Mouse (Mus musculus): ENCODE measurements around the gene Hpse2. TPM values are rescaled to one million over a fixed set of nuclear protein-coding genes. Genes with fewer than 3 reads are reported as not detected.
"Not testable (repeated sequence)": the region's sequence is repeated elsewhere in the genome, so short reads cannot be mapped to it uniquely, and the experiment has no call there.

Gene Hpse2
- total RNA-seq (2021): not detected in 2 replicates
- long read RNA-seq: 0 reads

- DNase-seq: no peak
Observed at GRCm38 (mm10) chr19:43388017-43388904, at the start of gene Hpse2. Gene Hpse2 (minus strand): TSS chr19:43388355.

- no peak for DNase-seq
Observed at GRCm38 (mm10) chr19:43427446-43428224, 39.5 kb upstream of the Hpse2 start.

DNA sequence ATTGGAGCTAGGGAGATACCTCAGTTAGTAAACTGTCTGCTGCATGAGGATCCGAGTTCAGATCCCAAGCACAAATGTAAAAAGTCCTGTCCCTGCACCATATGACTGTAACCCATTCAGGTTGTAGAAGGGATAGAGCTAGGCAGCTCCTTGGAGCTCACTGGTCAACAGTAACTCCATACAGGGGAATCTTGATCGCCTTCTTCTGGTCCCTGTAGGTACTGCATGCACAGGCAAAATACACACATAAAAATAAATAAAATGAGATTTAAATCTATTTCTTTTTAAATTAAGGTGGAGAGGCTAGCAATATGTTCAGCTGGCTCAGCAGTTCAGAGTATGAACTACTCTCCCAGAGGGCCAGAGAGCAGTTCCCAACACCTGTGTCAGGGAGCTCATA lies 35.9 kb upstream of the Hpse2 start:
- no peak for DNase-seq

DNA sequence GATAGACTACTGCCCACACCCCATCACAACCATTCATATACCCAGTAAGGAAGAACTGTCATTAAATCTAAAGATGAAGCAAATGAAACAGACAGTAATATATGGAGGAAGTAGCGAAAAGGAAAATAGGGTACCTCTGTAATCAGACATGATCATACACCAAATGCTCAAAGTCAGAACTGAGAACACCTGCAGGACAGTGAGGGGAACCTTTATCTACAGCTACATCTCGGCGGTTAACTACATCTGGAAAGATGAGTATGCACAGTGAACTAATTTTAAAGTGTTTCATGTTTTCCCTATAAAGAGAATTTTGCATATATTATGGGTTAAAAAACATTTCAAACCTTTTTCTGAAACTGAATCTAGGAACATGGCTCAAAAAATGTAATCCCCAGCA lies 32.4 kb upstream of the Hpse2 start:
- DNase-seq: no peak

DNA sequence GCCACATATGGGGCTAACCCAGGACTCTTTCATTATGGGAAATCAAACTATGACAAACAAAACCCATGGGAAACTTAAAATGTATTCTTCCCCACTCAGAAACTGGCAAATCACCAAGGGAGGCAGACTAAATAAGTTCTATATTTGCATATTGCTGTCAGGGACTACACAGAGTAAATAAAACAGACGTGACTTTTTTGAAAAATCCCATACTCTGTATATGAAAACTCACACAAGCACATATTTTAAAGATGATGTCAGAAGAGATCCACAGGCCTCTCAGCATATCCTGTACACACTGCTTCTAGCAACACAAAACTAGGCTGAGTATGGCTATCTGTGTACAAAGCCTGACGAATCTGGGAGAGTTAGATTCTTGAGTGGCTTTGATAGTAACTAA lies 27.4 kb upstream of the Hpse2 start:
- no peak for DNase-seq

DNA sequence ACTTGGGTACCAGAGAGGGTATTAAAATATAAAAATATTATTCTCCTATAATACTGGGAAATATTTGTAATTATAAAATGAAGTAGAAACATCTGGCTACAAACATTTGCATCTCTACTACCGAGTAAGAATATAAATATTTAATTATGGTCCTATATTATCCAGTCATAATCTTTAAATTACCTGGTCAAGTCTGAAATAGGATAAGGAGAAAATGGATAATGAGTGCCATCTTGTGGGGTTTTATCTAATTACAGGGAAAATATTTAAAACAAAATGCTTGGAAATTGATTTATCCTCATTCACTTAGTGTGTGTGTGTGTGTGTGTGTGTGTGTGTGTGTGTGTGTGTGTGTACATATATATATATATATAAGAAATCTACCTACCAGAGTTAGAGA lies 19.0 kb upstream of the Hpse2 start:
- DNase-seq: no peak

GRCm38 (mm10) chr19:43396327-43396726 lies 8.2 kb upstream of the Hpse2 start:
- DNase-seq: no peak

DNA sequence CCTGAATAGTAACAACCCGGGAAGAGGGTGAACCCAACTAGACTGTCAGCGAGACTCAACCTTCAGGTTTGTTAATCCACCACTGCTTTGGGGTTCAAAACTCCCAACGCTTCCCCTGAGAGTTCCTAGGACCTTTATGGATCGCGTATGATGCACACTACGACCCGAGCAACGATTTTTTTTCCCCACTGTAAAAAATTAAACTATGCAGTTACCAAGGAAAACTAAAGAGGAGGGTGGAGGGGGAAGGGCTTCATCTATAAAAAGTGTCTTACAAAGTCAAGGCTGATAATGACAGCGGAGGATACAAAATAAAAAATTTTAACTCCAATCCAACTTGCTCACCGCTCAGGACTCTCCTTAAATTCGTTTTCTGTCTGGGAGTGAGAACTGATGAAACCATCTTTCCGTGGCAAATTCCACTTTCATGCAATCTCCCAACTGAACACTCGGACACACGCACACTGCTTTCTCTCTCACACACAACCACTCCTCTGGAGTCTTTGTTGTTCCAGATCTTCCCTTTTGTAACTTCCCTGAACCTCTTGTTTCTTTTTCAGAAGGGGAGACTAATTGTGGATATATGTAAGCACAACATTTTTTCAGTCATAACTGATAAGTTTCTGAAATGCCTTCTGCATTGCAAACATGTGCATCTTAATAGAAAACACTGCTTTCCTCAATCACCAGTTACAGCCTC lies 934 bp downstream of the Hpse2 start:
- no peak for DNase-seq

- peak; percentile 1 for DNase-seq
Observed at GRCm38 (mm10) chr19:43386041-43386952, 1.9 kb downstream of the Hpse2 start.

GRCm38 (mm10) chr19:43385451-43385850 lies 2.7 kb downstream of the Hpse2 start:
- DNase-seq: no peak

DNA sequence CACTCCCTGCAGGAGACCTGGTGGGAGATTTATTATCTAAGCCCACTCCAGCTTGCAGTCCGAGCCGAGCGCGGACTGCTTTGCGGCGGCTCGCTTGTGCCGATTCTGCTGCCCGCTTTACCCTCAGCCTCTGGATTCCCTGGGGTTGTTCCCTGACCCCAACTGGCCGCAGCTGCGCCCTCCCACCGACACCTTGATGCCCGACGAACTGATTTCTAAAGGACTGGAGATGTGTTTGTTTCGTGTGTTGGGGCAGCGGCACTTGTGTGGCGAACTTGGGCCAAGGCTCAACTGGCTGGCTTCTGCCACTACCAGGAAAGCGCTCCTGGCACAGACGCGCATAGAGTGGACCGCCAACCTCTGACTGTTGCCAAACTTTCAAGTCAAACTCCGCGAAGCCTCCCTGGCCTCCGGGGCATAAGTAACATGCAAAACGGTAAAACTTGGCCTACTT lies 3.1 kb downstream of the Hpse2 start:
- DNase-seq: peak; percentile 10

DNA sequence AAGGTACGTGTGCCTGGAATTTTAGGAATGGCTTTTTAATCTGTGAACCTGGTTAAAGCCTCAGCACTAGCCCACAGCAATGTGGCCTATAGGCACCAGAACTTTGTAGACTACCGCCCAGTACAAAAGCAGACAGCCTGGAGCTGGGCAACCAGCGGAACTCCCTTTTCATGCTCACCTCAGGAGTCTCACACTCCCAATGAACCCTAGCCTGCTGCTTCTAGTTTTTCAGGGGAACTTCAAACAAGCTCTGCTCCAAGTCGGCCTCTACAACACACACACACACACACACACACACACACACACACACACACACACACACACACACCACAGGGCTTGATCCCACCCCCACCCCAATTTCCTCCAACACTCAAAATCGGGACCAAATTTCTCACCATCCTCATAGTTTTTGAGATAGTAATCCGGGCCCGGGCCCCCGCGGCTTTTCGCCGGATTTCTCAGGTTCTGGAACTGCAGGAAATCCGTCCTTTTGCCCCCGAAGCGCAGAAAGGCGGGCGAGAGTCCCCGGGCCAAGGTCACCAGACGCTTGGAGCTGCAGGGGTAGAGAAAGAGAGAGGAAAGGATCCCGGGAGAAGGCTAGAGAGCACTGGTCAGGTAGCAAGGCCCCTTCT lies 3.7 kb downstream of the Hpse2 start:
- no peak for DNase-seq

DNA sequence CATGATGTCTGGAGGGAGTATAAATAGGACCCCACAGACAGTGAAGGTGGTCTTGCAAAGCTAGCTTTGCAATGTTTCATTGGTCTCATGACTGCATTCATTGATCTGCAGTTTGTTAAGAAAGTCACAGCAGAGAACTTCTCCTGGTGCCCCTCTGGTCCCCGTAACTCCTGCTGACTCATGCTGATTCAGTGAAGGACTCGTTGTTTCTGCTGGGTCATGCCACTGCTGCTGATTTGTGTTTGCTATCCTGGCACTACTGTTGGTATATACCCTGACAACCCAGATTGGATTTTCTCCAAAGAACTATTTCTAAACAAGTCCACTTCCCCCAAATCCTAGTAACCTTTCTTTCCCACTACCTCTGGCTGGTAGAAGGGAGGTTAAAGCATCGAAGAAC lies 29.3 kb downstream of the Hpse2 start:
- no peak for DNase-seq

- DNase-seq: peak; percentile 21
Observed at GRCm38 (mm10) chr19:43311125-43311524, 77.0 kb downstream of the Hpse2 start.

DNA sequence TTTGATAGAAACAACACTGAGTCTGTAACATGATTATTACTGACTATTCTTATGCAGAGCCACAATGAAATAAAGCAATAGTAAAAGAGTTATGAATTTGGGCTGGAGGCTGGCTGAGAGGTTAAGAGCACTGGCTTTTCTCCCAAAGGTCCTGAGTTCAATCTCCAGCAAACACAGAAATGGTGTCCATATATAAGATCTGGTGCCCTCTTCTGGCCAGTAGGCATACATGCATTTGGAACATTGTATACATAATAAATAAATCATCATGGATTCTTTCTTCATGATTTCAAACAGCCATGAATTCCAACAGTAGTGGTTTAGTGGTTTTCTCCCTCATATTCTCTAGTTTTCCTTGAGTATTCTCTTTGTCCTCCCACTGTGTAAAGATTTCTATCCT lies 81.4 kb downstream of the Hpse2 start:
- no peak for DNase-seq

GRCm38 (mm10) chr19:43281336-43281735 lies 106.8 kb downstream of the Hpse2 start:
- not testable (repeated sequence) for DNase-seq

DNA sequence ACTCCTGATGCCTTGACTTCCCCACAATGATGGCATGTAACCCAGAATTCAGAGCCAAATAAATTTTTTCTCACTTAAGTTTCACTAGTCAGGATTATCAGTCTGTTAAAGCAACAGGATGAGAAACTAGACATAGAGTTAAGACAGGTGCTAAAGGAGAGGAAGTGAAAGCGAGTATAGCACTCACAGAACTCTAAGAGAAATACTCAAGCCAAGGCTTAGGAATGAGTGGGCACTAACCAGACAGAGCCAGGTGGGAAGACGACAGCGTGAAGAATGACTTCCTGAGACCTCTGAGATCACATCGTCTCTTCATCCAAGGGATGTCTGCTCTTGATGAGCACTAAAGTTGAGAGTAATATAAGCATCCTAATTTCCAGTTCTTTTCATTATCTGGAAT lies 144.2 kb downstream of the Hpse2 start:
- no peak for DNase-seq

- no peak for DNase-seq
Observed at GRCm38 (mm10) chr19:43231711-43232110, 156.4 kb downstream of the Hpse2 start.

GRCm38 (mm10) chr19:43193562-43193961 lies 194.6 kb downstream of the Hpse2 start:
- no peak for DNase-seq

DNA sequence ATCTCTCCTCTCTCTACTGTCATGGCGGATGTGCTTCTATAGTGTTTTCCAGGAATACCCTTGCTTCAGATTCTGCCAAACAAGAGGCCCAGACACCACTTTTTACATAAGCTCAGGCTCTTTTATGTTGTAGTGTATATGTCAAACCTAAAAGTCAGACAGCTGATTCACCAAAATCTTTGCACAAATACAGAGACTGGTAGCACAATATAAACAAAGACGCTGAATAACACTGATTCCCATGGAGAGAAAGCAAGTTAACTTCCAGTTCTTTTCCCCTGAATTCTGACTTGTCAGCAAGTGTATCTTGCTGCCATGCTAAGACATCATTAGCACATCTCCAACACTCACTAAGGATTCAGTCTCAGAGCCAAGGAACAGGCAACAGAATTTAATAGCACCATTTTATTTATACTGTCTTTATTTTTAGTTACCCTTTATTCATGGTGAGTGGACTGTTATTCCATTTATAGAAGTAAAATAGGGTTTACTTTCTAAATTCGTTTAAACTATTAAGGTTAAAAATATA lies 212.7 kb downstream of the Hpse2 start:
- DNase-seq: no peak

DNA sequence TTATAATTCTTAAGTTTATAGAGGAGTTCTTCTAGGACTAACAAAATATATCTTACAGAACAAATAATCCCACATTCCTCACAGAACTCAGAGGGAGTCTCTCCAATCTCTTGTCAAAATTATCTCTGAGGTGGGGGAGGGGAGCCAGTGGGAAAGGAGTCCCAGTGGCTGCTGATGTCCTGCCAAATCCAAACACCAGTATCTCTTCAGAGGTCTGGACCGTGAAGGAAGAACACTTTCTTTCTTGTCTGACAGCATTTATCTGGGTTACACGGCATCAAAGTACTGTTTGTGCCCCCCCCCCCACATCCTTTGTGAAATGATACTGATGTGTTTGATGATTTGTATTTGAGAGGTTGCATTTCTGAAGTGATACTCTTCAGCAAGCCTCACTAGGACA lies 213.3 kb downstream of the Hpse2 start:
- no peak for DNase-seq

Data from adrenal gland, postnatal 25 days (tissue).